ENCODE assay signal across 12 mouse cellular contexts in the genomic region with DNA sequence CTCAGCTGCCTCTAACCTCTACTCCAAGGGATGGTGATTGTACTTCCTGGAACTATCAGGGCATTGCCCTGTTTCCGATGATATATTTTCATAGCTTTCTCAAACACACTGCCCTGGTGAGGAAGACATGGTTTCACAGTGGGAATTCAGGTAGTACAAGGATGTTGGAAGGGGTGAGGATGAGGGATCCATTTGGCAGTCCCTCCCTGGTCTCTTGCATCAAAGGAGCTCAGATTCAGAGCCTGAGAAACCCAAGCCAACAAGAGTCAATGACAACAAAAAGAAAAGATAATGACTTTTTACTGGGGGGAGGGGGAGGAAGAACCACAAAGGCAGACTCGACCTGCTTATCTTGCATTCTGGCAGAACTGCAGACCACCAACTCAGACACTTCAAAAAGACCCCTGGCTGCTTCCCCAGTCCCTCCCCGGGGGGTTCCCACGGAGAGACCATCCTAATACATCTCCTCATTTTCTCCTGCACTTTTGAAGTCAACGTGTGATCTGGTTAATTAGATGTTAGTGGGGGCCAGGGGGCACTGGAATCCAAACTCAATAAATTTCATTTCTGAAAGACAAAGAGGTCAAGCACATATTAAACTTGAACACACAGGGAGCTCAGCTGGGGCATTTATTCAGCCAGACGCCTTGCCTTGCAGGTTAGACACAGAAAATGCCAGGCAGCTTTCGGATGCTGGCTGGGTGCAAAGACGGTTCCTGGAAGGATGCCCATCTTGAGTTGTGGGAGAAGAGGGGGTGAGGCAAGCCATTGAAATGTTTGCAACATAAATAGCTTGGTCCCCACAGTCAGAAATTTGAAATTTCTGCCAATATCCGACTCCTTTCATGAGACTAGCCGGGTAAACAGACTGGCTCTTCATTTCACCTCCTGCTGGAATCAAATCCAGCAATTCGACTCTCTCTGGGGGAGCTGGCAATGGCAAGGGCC.
DNase-seq lines count a peak whose midpoint lies in the region; ATAC-seq lines count a peak whose summit lies in the region.
"Had no signal": no experiment of that assay in that cellular context is flagged by ENCODE, and none has a peak within 500 bp of the region (broad histone marks: within the 10 kb centered on the region; RNA-seq: fewer than 3 reads in every experiment).

No protein-coding gene starts in this region.

- H3K9ac ChIP-seq in forebrain, embryonic 15.5 days (replicated peaks), result no peak overlapping the region

- no peak overlapping the region for H3K4me3 ChIP-seq in forebrain, embryonic 15.5 days
- H3K4me3 ChIP-seq in forebrain, embryonic 10.5 days, result no peak overlapping the region
- H3K4me3 ChIP-seq: megakaryocyte, embryonic 14.5 days had no signal

- no peak overlapping the region for H3K27ac ChIP-seq in forebrain, embryonic 15.5 days (replicated peaks)
- no peak overlapping the region for H3K27ac ChIP-seq in forebrain, embryonic 10.5 days

- no peak for DNase-seq in forebrain, embryonic 10.5 days (ENCODE audit: extremely low spot score, low spot score)
- DNase-seq in ovary, postnatal 14 days (ENCODE audit: low spot score), result peak; percentile 14
- DNase-seq in ovary, postnatal 36 days (ENCODE audit: low spot score), result no peak
- DNase-seq in layer of hippocampus, postnatal 36 days, result peak; percentile 45 to 55
- peak; percentile 65 for DNase-seq in telencephalon, adult 2 months (ENCODE audit: low read depth, low spot score)
- DNase-seq in yolk sac, embryonic 10.5 days (ENCODE audit: low spot score), result no peak
- DNase-seq in urinary bladder, postnatal 4 days (ENCODE audit: low spot score in 2 of 2), result no peak
- DNase-seq: heart, postnatal 10 days; retina, postnatal 1 day; thymus, postnatal 4 days had no signal

- H3K36me3 ChIP-seq in forebrain, embryonic 15.5 days, result no peaks in the 10 kb centered on the region
- H3K36me3 ChIP-seq in forebrain, embryonic 10.5 days (replicated peaks), result no peaks in the 10 kb centered on the region

- no peaks in the 10 kb centered on the region for H3K9me3 ChIP-seq in forebrain, embryonic 15.5 days
- peaks cover 15% of the 10 kb centered on the region; the same call in 1 of the 2 replicates for H3K9me3 ChIP-seq in forebrain, embryonic 10.5 days

- no peaks in the 10 kb centered on the region for H3K27me3 ChIP-seq in forebrain, embryonic 15.5 days
- no peaks in the 10 kb centered on the region for H3K27me3 ChIP-seq in forebrain, embryonic 10.5 days (ENCODE audit: poor library complexity, severe bottlenecking)
- H3K27me3 ChIP-seq: megakaryocyte, embryonic 14.5 days had no signal

- peak; percentile 73 for ATAC-seq in forebrain, embryonic 15.5 days (replicated peaks)

- H3K4me2 ChIP-seq in forebrain, embryonic 15.5 days (replicated peaks), result no peak overlapping the region

- WGBS in forebrain, embryonic 15.5 days, result 29% methylated on average over 11 of the region's 11 CpGs
- 56% methylated on average over 11 of the region's 11 CpGs for WGBS in forebrain, embryonic 10.5 days

- peaks cover 10% of the 10 kb centered on the region for H3K4me1 ChIP-seq in forebrain, embryonic 15.5 days
- no peaks in the 10 kb centered on the region; the same call in 1 of the 2 replicates for H3K4me1 ChIP-seq in forebrain, embryonic 10.5 days
- H3K4me1 ChIP-seq: megakaryocyte, embryonic 14.5 days had no signal

Comparison
In these comparisons a context has a peak if more than half of its experiments do, and no peak if none do; other contexts are left out.
1. DNase-seq: peak in ovary, postnatal 14 days (single experiment), layer of hippocampus, postnatal 36 days (2 of 2) and telencephalon, adult 2 months (single experiment); none in forebrain, embryonic 10.5 days (single experiment), ovary, postnatal 36 days (single experiment), yolk sac, embryonic 10.5 days (single experiment) and urinary bladder, postnatal 4 days (0 of 2).